Mouse (Mus musculus): ENCODE data around the gene Cmtm1. TPM values are rescaled to one million over a fixed set of nuclear protein-coding genes. Genes with fewer than 3 reads are reported as not detected.
"Not testable (repeated sequence)": the region's sequence is repeated elsewhere in the genome, so short reads cannot be mapped to it uniquely, and the experiment has no call there.

Cmtm1 gene
- polyA plus RNA-seq, 1 experiment: not detected

DNA sequence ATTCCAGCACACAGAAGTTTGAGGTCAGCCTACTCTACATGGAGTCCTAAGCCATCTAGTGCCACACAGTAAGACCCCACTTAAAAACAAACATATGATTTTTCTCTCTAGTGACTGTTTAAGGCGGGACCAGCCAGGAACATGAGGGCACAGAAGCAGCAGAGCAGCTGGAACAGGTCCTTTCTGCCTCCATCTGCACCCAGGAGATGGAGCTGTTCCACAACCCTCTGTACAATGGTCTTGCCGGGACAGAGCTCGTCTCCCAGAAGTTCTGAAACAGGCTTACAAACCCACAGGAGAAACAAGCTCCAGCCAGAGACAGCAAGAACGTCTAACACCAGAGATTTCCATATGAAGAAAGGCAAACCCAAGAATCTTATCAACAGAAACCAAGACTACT, 3.4 kb upstream of the Cmtm1 start:
- Histone ChIP-seq H3K27me3 (ENCODE audit: control insufficient read depth, insufficient read depth, low read length) (no peaks in the 10 kb centered on the region), H3K36me3 (ENCODE audit: control insufficient read depth, insufficient read depth, low read length) (no peaks in the 10 kb centered on the region), H3K4me1 (ENCODE audit: control insufficient read depth, insufficient read depth, insufficient read length, low read length) (no peaks in the 10 kb centered on the region), H3K27ac (ENCODE audit: insufficient read depth, low read depth, low read length) (no peak overlapping the region), H3K4me3 (ENCODE audit: low read depth, low read length) (no peak overlapping the region)
- 47% methylated on average over 4 of the region's 4 CpGs for whole genome bisulfite sequencing
- TF ChIP-seq CTCF (IDR thresholded peaks at IDR 0.05; ENCODE audit: extremely low read depth, insufficient read length, insufficient replicate concordance, low read depth, low read length): peak; percentile 21; the same call in 1 of the 2 replicates
- no peak for TF ChIP-seq POLR2A (IDR thresholded peaks at IDR 0.05; ENCODE audit: low read depth, low read length)

DNA sequence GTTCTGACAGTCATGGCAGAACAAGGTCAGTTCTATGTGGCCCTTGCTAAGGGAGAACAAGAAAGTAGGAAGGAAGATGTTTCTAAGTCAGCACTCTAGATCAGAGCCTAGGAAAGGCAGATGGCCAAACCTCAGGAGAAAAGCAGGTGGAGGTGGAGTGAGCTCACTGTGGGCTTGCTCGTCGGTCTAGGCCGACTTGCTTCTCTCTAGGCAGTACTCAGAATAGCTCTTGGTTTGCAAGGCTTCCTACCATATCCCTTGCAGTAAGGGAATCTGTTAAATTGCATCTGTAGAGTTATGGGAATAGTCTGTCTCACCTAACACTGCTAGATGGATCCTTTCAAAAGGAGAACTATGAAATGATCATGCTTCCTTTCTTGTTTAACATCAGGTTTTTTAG, 2.1 kb upstream of the Cmtm1 start:
- not testable (repeated sequence) for H3K4me1 ChIP-seq (ENCODE audit: control insufficient read depth, insufficient read depth, insufficient read length, low read length); H3K36me3 ChIP-seq (ENCODE audit: control insufficient read depth, insufficient read depth, low read length)
- WGBS: 89% methylated on average over 3 of the region's 3 CpGs

DNA sequence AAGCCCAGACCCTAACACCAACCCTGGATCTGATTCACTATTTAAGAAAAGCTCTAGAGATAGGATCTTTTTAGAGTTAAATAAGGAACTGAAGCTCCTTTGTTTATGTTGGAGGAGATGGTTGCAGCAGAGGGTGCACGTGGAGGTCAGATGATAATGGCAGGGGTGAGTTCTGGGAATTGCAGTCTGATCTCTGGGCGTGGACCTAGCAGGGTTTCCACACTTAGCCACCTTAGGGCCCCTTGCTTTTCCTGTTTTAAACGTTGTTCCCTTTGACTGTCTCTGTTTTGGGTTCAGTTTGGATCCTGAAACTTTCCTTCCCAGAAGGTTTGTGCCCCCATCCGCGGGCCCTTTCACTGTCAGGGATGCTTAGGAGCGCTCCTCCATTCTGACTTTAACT, 1.6 kb downstream of the Cmtm1 start:
- H3K27ac ChIP-seq (ENCODE audit: insufficient read depth, low read depth, low read length): not testable (repeated sequence)
- 40% methylated on average over 6 of the region's 6 CpGs for WGBS

More for the DNA sequence above, 2.1 kb upstream of the Cmtm1 start:
- not testable (repeated sequence) for H3K4me3 ChIP-seq (ENCODE audit: low read depth, low read length); H3K27ac ChIP-seq (ENCODE audit: insufficient read depth, low read depth, low read length); H3K27me3 ChIP-seq (ENCODE audit: control insufficient read depth, insufficient read depth, low read length)

DNA sequence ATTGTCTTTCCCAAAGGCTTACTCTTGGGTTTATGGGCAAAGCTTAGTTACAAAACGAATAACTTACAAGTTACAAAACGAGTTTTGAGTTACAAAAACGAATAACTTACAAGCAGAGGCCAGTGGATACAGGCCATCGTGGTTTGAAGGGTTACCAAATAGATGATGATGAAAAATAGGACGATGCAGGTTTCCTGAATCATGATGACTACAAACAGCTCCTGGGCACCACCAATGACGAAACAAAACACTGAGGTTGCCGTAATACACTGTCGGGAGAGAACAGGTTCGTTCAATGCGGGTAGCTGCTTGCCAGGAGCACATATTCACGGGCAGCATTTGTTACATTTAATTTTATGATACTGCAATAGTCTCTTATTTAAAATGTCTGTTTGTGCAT, 5.0 kb downstream of the Cmtm1 start:
- Histone ChIP-seq H3K4me1 (ENCODE audit: control insufficient read depth, insufficient read depth, insufficient read length, low read length) (no peaks in the 10 kb centered on the region), H3K36me3 (ENCODE audit: control insufficient read depth, insufficient read depth, low read length) (no peaks in the 10 kb centered on the region), H3K27ac (ENCODE audit: insufficient read depth, low read depth, low read length) (no peak overlapping the region), H3K27me3 (ENCODE audit: control insufficient read depth, insufficient read depth, low read length) (no peaks in the 10 kb centered on the region), H3K4me3 (ENCODE audit: low read depth, low read length) (no peak overlapping the region)
- WGBS: 80% methylated on average over 11 of the region's 11 CpGs
- TF ChIP-seq CTCF (IDR thresholded peaks at IDR 0.05; ENCODE audit: extremely low read depth, insufficient read length, insufficient replicate concordance, low read depth, low read length) (no peak), POLR2A (IDR thresholded peaks at IDR 0.05; ENCODE audit: low read depth, low read length) (no peak)

More for the DNA sequence above, 1.6 kb downstream of the Cmtm1 start:
- not testable (repeated sequence) for H3K27me3 ChIP-seq (ENCODE audit: control insufficient read depth, insufficient read depth, low read length); H3K36me3 ChIP-seq (ENCODE audit: control insufficient read depth, insufficient read depth, low read length); H3K4me1 ChIP-seq (ENCODE audit: control insufficient read depth, insufficient read depth, insufficient read length, low read length); H3K4me3 ChIP-seq (ENCODE audit: low read depth, low read length)

DNA sequence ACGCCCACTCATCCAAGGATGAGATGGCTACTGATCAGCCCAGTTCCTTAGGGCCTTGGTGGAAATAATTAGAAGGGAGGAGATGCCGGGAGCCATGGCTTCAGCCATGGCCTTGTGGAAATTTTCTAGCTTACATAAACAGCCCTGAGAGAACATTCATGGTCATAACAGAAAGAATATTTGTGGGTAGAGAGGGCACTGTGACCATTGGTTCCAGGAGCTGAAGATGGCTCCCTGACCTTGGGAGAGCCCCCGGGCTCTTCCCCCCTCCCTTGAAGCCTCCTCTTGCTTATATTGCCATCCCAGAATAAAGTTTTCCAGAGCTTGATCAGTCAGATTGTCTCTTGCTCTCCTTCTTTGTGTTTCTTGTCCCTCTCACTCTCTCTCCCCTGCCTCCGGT, 7.4 kb downstream of the Cmtm1 start:
- H3K4me3 ChIP-seq (ENCODE audit: low read depth, low read length); H3K27ac ChIP-seq (ENCODE audit: insufficient read depth, low read depth, low read length); H3K4me1 ChIP-seq (ENCODE audit: control insufficient read depth, insufficient read depth, insufficient read length, low read length); H3K27me3 ChIP-seq (ENCODE audit: control insufficient read depth, insufficient read depth, low read length); H3K36me3 ChIP-seq (ENCODE audit: control insufficient read depth, insufficient read depth, low read length): not testable (repeated sequence)
- 96% methylated on average over 4 of the region's 4 CpGs for WGBS

DNA sequence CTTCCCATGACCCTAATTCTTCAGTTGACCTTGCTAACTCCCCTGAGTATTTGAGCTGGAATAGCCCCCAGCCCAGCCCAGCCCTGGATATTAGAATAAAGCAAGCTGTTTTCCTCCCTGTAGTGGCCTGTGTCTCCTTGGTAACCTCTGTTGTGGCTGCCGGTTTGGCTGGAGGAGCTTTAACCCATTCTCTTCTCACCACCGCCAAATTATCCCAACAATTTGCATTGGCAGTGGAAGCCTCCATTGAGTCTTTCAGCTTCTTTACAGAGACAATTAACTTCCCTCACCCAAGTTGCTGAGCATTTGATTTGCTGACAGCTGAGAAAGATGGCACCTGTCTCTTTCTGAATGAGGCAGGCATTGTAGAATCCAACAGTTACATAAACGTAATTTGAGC, 8.4 kb downstream of the Cmtm1 start:
- H3K36me3 ChIP-seq (ENCODE audit: control insufficient read depth, insufficient read depth, low read length); H3K4me3 ChIP-seq (ENCODE audit: low read depth, low read length); H3K4me1 ChIP-seq (ENCODE audit: control insufficient read depth, insufficient read depth, insufficient read length, low read length); H3K27ac ChIP-seq (ENCODE audit: insufficient read depth, low read depth, low read length); H3K27me3 ChIP-seq (ENCODE audit: control insufficient read depth, insufficient read depth, low read length): not testable (repeated sequence)
- WGBS: 34% methylated on average over 3 of the region's 3 CpGs

DNA sequence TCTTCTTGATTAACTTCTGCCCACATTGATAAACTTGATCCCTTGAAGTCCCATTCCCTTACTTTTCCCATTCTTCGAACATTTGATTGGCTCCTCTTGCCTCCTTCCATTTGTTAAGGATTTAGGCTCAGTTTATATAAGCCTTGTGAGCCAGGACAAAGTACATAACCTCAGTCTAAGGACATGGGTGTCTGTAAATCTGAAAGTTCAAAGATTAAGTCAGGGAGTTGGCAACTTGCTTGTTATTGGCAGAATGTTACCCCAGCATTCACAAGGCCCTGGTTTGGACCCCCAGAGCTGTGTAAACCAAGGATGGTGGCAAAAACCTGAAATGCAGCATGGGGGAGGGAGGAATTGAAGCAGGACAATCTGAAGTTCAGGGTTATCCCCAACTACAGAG, 15.5 kb downstream of the Cmtm1 start:
- Histone ChIP-seq H3K4me3 (ENCODE audit: low read depth, low read length) (no peak overlapping the region), H3K27ac (ENCODE audit: insufficient read depth, low read depth, low read length) (no peak overlapping the region), H3K27me3 (ENCODE audit: control insufficient read depth, insufficient read depth, low read length) (no peaks in the 10 kb centered on the region), H3K4me1 (ENCODE audit: control insufficient read depth, insufficient read depth, insufficient read length, low read length) (peaks cover 3% of the 10 kb centered on the region; the same call in 1 of the 2 replicates), H3K36me3 (ENCODE audit: control insufficient read depth, insufficient read depth, low read length) (no peaks in the 10 kb centered on the region)
- TF ChIP-seq CTCF (IDR thresholded peaks at IDR 0.05; ENCODE audit: extremely low read depth, insufficient read length, insufficient replicate concordance, low read depth, low read length) (no peak), POLR2A (IDR thresholded peaks at IDR 0.05; ENCODE audit: low read depth, low read length) (no peak)
- 59% methylated on average over 1 of the region's 1 CpGs for WGBS

DNA sequence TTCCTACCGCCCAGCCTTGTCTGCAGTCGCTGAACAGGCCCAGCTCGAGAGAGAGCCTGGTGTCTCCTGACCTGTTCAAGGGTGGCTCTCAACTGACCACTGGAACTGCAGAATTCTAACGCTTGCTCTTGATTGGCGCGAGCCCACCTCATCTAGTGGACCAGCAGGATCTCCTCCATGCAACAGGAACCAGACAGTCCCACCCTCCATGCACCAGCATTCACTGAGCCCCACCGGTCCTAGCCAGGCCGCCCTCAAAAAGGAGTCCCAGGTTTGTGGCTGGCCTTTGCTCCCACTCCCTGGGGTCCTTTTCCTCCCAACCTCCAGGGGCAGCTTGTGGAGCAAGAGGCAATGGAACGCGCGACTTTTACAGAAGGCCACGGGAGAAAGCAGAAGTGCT, 16.9 kb downstream of the Cmtm1 start, which contains the start of gene Cmtm2a:
Gene Cmtm2a (minus strand): TSS at position 101 of the 400 bp plus-strand sequence.
- H3K4me1 ChIP-seq (ENCODE audit: control insufficient read depth, insufficient read depth, insufficient read length, low read length); H3K36me3 ChIP-seq (ENCODE audit: control insufficient read depth, insufficient read depth, low read length); H3K27ac ChIP-seq (ENCODE audit: insufficient read depth, low read depth, low read length); H3K27me3 ChIP-seq (ENCODE audit: control insufficient read depth, insufficient read depth, low read length); H3K4me3 ChIP-seq (ENCODE audit: low read depth, low read length): not testable (repeated sequence)
- WGBS: 85% methylated on average over 12 of the region's 12 CpGs

Measured in small intestine, adult 2 months (tissue).